Mouse (Mus musculus): ENCODE results near the gene Ppbp. TPM values are rescaled to one million over a fixed set of nuclear protein-coding genes. Genes with fewer than 3 reads are reported as not detected.
"Not testable (repeated sequence)": the region's sequence is repeated elsewhere in the genome, so short reads cannot be mapped to it uniquely, and the experiment has no call there.

Gene Ppbp
- total RNA-seq, 2 experiments from 2014 or later, result 0.31 to 3.3 TPM

DNA sequence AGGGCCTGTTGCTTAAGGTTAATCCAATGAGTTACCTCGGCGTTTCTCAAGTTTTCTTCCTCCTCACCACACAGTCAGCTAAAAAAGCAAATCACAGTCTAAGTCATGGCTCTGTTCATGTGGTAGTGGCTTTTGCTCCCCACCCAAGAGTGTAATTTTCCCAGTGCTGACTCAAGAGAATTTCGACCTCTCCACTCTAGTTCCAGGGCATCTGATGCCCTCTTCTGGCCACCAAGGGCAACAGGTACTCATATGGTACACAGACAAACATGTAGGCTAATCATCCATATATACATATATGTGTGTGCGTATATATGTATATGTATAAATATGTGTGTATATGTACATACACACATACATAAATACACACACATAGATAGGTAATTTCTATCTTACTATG lies 19.8 kb downstream of the Ppbp start:
- no peak for DNase-seq

DNA sequence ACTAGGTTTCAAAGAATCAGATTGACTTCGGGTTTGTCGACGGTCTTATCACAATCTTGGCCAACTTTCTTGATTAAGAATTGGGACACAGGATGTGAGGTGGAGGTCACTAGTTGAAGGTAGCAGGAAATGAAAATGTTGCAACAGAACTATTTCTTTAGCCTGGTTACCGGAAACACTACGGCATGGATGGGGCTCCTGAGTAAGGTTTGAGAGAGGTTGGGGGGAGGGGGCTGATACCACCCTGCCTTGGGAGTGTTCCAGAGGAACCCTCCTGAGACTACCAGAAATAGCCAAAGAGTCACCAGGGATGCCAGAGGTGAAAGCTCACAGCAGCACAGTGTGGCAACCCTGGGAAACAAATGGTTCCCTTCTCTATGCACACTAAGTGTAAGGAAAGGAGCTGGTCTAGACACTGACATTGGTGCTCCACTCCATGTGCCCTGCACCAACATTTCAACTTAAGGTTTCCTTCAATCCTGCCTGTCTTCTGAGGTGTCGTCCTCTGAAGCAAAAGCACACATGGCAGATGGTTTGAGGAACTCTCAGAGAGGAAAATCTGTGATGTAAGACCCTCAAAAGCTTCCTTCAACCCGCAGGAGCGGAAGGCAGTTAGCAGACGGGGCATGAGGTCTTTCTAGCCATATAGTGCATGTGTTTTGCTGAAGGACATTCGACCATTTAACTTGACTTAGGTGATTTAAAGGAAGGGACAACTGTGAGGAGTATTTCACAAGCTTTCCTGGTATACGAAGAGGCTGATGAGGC lies 21.2 kb downstream of the Ppbp start:
- no peak for DNase-seq

DNA sequence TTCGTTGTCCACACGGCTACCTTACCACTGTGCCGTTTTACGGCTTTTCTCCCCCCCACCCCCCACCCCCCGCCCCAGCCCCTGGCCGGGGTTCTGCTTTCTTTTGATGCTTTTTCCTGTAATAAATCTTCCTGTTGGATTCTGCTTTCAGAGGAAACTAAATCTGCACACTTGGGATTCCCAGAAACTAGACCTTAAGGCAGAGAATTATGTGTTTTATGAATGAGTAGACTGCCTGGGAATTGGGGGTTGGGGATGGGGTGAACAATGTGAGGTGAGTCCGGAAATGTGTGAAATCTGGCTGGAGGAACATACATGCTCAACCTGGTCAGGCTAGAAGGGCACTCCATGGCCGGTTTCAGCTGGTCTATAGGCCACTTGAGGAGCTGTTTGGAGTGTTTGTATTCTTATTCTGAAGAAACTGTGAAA lies 21.8 kb downstream of the Ppbp start:
- DNase-seq, result no peak

DNA sequence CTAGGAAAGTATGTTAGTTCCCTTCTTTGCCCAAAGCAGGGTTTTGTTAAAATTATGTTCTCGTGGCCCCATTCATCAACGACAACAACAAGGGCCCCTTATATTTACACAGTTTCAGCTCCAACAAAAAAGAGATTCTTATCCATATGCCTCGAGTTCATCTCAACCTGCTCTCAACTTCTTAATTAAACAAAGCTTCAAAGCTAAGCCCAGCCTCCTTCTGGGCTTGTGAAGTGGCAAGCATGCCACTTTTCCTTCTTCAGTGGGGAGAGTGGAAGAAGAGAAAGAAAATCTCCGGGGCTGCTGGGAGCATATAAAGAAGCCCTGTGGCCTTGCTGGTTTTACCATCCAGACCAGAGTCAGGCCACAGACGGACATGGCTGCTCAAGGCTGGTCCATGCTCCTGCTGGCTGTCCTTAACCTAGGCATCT lies 25.9 kb downstream of the Ppbp start, which contains the start of gene Cxcl15:
Cxcl15 (plus strand) TSS at position 340 of the 431 bp plus-strand sequence.
- no peak for DNase-seq

DNA sequence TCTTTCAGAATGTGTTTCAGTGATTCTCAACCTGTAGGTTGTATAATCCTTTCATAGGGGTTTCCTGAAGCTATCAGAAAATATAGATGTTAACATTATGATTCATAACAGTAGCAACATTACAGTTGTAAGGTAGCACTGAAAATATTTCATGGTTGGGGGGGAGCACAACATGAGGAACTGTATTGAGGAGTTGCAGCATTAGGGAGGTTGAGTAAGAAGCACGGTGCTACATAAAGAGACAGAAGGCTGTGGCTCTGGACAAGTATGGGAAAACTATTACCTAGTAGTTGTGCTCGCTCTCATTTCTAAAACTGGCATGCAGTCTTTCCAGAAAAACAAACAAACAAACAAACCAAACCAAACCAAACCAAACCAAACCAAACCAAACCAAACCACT lies 27.1 kb downstream of the Ppbp start:
- not testable (repeated sequence) for DNase-seq

DNA sequence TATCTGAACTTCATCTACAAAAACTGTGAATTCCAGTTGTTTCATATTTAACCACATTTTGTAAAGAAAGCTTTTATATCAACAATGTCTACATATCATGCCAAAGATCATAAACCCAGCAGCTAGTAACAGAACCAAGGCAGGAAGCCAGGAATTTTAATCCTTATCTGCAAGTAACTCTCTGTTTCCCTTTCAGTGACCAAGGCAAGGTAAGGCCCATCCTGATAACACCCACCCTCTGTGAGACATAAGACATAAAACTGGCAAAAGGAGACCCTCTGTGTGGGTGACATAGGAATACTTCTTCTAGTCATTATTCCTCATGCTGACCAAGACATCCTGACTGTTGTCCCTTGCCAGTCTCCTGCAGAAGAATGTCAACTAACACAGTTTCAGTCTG lies 36.3 kb downstream of the Ppbp start:
- no peak for DNase-seq

DNA sequence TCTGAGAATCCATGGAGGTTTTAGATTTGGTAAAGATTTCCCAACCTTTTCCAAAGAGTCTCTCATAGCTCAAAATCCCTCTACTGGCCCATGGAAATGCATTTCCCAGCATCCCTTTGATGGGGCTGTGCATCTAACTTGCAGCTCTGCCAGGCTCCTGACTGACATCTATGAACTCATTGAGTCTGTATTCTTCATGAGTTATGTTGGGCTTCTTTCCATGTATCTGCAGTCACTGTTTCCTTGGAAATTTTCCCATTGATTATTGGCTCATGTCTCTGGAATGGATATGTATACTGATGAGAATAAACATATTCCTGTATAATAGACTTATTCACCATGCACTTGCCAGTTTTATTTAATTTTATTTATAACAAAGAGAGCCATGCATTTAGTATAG lies 37.7 kb downstream of the Ppbp start:
- no peak for DNase-seq

DNA sequence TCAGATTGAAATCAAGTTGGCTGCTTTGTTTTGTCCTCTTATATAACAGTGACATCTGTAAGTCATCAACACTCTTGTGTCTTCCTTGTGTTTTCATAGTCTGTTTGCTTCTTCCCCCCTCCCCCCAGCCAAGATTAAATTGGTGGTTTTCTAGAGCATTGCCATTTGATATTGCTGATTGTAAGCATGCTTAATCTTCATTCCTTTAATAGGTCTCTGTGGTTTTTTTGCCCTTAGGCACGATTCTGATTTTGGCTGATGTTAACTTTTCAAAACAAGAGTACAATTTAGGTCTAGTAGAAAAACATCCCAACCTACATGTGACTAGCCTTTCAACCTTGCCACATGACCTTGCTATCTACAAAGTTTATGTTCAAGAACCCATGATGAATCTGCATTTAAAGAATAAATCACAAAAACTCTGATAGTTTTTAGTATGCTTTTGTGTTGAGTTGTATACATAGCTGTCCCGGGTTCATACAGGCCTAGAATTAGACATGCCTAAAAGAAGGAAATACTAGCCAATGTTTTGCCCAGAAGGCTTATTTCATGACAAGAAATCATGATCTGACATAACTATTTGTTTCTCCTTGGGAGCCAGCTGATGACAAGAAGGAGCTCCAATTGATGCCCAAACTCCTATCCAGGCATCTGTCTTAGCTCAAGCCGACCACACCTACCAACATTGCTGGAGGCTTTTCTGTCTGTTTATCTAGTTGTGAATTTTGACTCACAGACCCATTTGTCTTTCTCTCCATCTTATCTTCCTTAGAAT lies 39.0 kb downstream of the Ppbp start:
- no peak for DNase-seq

Small RNA genes lying within 50 kb of the gene (microRNA-seq; reads per million reads assigned to microRNA genes)
- 0 reads per million in 2 experiments for gene Gm24322

Other genes starting within 250 kb of the Ppbp start
- under 1 TPM in 1 of 2 experiments, not detected in 1; 0.23 TPM for gene Afm, start 249.6 kb upstream of the Ppbp start, total RNA-seq (2021)
- not detected for gene 5830473C10Rik, start 207.4 kb upstream of the Ppbp start, total RNA-seq (2021)
- not detected for gene Rassf6, start 127.9 kb upstream of the Ppbp start, total RNA-seq (2021)
- not detected for gene Cxcl5, start 9.2 kb upstream of the Ppbp start, total RNA-seq (2021)
- gene Pf4, start 3.9 kb downstream of the Ppbp start, total RNA-seq (2021), result 10 to 100 TPM; 29.9 to 39.5 TPM
- not detected for gene Cxcl3, start 17.6 kb downstream of the Ppbp start, total RNA-seq (2021)
- not detected for gene Cxcl15, start 26.0 kb downstream of the Ppbp start, total RNA-seq (2021)
- under 1 TPM in 1 of 2 experiments, not detected in 1; 0.35 TPM for gene Cxcl1, start 122.7 kb downstream of the Ppbp start, total RNA-seq (2021)
- under 1 TPM in 1 of 2 experiments, not detected in 1; 0.25 TPM for gene Cxcl2, start 135.4 kb downstream of the Ppbp start, total RNA-seq (2021)
- 10 to 100 TPM; 13.5 to 17.0 TPM for gene Mthfd2l, start 162.6 kb downstream of the Ppbp start, total RNA-seq (2021)

All from gastrocnemius, postnatal 10 days (tissue).